Mouse (Mus musculus) G1E (cell line): ENCODE measurements around the gene Pgc.

Experiments
- CTCF ChIP-seq: IDR thresholded peaks from 2 replicates; pipeline ENCODE4 v1.5.1; 2012; ENCODE audit warnings: low read depth, low read length, inconsistent platforms, mixed read lengths
- GATA1 ChIP-seq: IDR thresholded peaks from 2 replicates; pipeline ENCODE4 v1.6.1; 2012; ENCODE audit warnings: borderline replicate concordance, low read length, inconsistent platforms, mixed read lengths

GRCm38 (mm10) chr17:47682836-47683235 is 43.8 kb upstream of the Pgc start:
- TF ChIP-seq CTCF = no peak
- TF ChIP-seq GATA1 = no peak
